Mouse (Mus musculus) forebrain, embryonic 12.5 days (tissue): Measurements from ENCODE around the gene Rpp30. TPM values are rescaled to one million over a fixed set of nuclear protein-coding genes. Genes with fewer than 3 reads are reported as not detected.

Experiments
- ATAC-seq: fragments of 200-750 bp; cut with Nextera tagmentation; 2 replicates; pipeline ENCODE4 v1.8.0; 2017; ENCODE audit warnings: moderate TSS enrichment; ENCODE audit not compliant: low FRiP score
- H3K27ac ChIP-seq: fragments of 300-500 bp; sonication (generic); 2 replicates; pipeline ENCODE4 v1.5.1; 2016; ENCODE audit warnings: mild to moderate bottlenecking
- H3K27me3 ChIP-seq: fragments of 300-500 bp; sonication (generic); 2 replicates; pipeline ENCODE4 v1.6.1; 2016; ENCODE audit warnings: mild to moderate bottlenecking
- H3K36me3 ChIP-seq: fragments of 300-500 bp; sonication (generic); replicated peaks from 2 replicates; pipeline ENCODE4 v1.6.1; 2016; ENCODE audit warnings: mild to moderate bottlenecking
- H3K4me1 ChIP-seq: fragments of 300-500 bp; sonication (generic); 2 replicates; pipeline ENCODE4 v1.6.1; 2016
- H3K4me2 ChIP-seq: fragments of 300-500 bp; sonication (generic); 2 replicates; pipeline ENCODE4 v1.6.1; 2016; ENCODE audit warnings: mild to moderate bottlenecking, moderate library complexity
- H3K4me3 ChIP-seq: fragments of 300-500 bp; sonication (generic); replicated peaks from 2 replicates; pipeline ENCODE4 v1.5.1; 2016; ENCODE audit warnings: mild to moderate bottlenecking
- H3K9ac ChIP-seq: fragments of 300-500 bp; sonication (generic); 2 replicates; pipeline ENCODE4 v1.6.1; 2016; ENCODE audit warnings: mild to moderate bottlenecking
- H3K9me3 ChIP-seq: fragments of 300-500 bp; sonication (generic); 2 replicates; pipeline ENCODE4 v1.6.1; 2016
- WGBS: fragments of 180-500 bp; shearing (Covaris S2); methylation state at CpG from one replicate; pipeline ENCODE4 v1.1.7; 2016; 5-methylcytosine and 5-hydroxymethylcytosine counted together
- polyA plus RNA-seq: library from polyadenylated mRNA; unstranded; fragments of >200 nt; fragmentation: Nextera tagmentation; extraction: Ambion mirVana; gene quantifications from 2 replicates; pipeline ENCODE4 v1.2.1, GENCODE M21; 2016

Rpp30 gene
- polyA plus RNA-seq, 1 experiment from 2014 or later = 108 TPM

GRCm38 (mm10) chr19:36109318-36109944, 25.9 kb downstream of the Rpp30 start:
- Histone ChIP-seq H3K4me2 (no peak overlapping the region), H3K36me3 (0 out of 2 replicates have a peak, but pooled peaks cover 6% of the 10 kb centered on the region), H3K27me3 (no peaks in the 10 kb centered on the region), H3K9ac (no peak overlapping the region), H3K4me3 (no peak overlapping the region), H3K27ac (no peak overlapping the region), H3K9me3 (no peaks in the 10 kb centered on the region), H3K4me1 (peaks cover 14% of the 10 kb centered on the region)
- 79% methylated on average over 26 of the region's 26 CpGs for WGBS
- ATAC-seq = no peak

DNA sequence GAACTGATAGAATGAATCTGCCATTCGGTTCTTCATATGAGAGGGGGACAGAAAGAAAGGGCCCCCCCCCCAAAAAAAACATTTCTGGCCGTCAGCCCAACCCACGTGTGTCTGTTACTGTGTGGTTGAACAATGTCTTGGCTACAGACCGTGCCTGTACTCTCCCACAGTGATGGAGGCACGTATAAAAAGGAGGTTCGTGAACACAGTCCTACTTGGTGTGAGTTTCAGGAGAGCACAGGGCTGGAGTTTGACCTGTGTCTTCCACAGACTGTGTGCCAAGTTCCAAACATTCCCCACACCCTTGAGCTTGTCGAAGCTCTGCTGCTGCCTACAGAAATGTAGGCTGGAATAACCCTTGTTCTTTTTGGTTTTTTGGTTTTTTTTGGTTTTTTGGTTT, 26.9 kb downstream of the Rpp30 start:
- H3K27ac ChIP-seq = no peak overlapping the region
- H3K9me3 ChIP-seq = no peaks in the 10 kb centered on the region
- no peak overlapping the region for H3K9ac ChIP-seq
- peaks cover 14% of the 10 kb centered on the region for H3K4me1 ChIP-seq
- ATAC-seq = no peak
- no peak overlapping the region for H3K4me2 ChIP-seq
- WGBS = 67% methylated on average over 7 of the region's 7 CpGs
- no peaks in the 10 kb centered on the region for H3K27me3 ChIP-seq
- no peak overlapping the region for H3K4me3 ChIP-seq
- H3K36me3 ChIP-seq = 0 out of 2 replicates have a peak, but pooled peaks cover 4% of the 10 kb centered on the region

DNA sequence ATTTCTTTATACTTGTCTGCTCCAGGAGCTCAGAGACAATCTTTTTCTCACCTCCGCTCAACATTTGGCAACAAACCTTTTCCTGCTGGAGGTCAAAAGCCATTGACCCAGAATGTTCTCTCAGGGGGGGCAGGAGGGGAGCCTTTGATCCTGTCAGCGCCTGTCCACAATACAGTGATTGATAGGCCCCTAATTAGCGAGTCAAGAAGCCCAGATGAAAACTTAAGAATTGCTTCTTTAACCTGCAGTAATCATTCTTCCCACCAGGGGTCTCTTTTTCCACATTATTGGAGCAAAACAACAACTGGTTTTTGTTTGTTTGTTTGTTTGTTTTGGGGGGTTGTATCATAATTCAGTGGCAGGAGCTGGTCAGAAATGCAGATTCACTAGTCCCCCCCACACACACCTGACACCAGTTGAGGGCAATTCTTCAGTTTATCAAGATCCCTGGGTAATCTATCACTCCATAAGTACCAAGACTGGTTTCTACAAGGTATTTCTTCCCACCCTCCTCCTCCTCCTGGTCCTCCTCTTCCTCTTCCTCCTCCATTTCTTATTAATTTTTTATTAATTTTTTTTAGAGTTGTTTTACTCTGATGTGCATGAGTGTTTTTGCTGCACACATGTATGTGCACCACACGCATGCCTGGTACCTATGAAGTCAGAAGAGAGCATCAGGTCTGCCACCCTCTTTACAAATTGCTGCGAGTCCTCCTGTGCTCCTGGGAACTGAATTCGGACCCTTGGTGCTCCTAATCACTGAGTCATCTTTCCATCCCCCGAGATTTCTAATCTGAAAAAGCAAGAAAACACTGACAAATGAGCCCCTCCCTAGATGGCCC, 27.8 kb downstream of the Rpp30 start:
- Histone ChIP-seq H3K9ac (no peak overlapping the region), H3K4me1 (peaks cover 14% of the 10 kb centered on the region), H3K4me2 (peak overlapping the region; percentile 41; the same call in 1 of the 2 replicates), H3K36me3 (no peaks in the 10 kb centered on the region), H3K4me3 (no peak overlapping the region), H3K9me3 (no peaks in the 10 kb centered on the region), H3K27ac (no peak overlapping the region), H3K27me3 (no peaks in the 10 kb centered on the region)
- peak; percentile 62 for ATAC-seq
- 30% methylated on average over 7 of the region's 7 CpGs for WGBS

DNA sequence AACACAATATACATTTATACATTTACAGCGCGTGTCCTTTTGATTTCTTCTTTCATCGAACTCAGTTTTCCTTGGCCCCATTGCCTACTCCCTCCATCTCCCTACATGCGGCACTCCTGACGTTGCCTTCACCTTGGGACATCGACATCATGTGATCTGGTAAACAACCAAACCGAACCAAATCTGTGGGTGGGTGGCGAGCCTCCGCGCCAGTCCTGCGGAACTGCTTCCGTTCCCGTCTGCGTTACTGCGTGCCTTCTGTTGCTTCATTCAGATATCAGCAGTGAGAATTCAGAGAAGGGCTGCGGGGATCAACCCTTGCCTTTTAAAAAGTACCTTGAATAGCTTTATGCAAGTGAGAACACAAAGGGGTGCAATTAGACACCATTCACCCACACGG, 28.5 kb downstream of the Rpp30 start:
- peaks cover 14% of the 10 kb centered on the region for H3K4me1 ChIP-seq
- H3K27ac ChIP-seq = no peak overlapping the region
- no peaks in the 10 kb centered on the region for H3K36me3 ChIP-seq
- H3K9ac ChIP-seq = peak overlapping the region; percentile 33; the same call in 1 of the 2 replicates
- ATAC-seq = peak; percentile 9; the same call in 1 of the 2 replicates
- WGBS = 32% methylated on average over 17 of the region's 17 CpGs
- no peaks in the 10 kb centered on the region for H3K27me3 ChIP-seq
- peak overlapping the region; percentile 41 for H3K4me2 ChIP-seq
- no peaks in the 10 kb centered on the region for H3K9me3 ChIP-seq
- H3K4me3 ChIP-seq = 0 out of 2 replicates have a peak overlapping the region, but pooled peaks have one; percentile 8

DNA sequence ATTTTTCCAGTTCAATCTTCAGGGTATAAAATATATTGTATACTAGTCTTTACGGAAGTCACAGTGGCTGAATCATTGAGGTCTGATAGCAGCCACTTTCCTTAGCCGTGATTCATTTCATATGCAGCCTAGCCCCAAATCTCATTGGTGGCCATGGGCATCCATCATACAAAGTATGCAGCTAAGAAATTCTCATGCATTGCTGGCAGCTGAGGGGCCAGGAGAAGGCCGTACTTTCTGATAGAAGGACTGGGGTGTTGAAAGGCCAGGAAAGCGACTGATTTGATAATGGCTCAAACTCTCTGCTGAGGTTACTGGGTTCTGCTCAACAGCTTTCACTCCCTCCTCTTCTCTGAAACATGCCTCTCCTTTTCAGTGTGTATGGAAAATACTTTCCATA, 32.7 kb downstream of the Rpp30 start:
- Histone ChIP-seq H3K27ac (no peak overlapping the region), H3K4me3 (no peak overlapping the region), H3K4me2 (no peak overlapping the region), H3K4me1 (peaks cover 9% of the 10 kb centered on the region; the same call in 1 of the 2 replicates), H3K9me3 (no peaks in the 10 kb centered on the region), H3K36me3 (no peaks in the 10 kb centered on the region), H3K9ac (no peak overlapping the region), H3K27me3 (no peaks in the 10 kb centered on the region)
- no peak for ATAC-seq
- 92% methylated on average over 4 of the region's 4 CpGs for WGBS

DNA sequence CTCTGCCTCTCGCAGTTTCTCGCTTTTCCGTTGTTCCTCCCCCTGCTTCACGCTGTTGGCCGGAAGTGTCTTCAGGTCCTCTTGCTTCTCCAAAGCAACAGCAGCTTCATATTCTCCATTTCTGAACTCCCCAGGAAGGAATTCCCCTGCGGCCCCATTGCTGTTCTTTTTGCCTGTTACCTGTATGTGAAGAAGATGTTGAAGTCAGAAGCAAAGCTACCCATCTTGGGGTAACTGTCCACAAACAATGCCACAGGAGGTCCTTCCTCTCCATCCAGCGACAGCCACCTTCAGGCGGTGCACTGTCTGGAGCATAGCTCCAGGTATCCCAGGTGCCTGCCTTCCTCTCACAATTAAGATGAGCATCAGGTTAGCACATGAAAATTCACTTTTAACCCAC, 35.7 kb downstream of the Rpp30 start:
- Histone ChIP-seq H3K4me1 (no peaks in the 10 kb centered on the region), H3K27me3 (no peaks in the 10 kb centered on the region), H3K4me2 (no peak overlapping the region), H3K9me3 (peaks cover 5% of the 10 kb centered on the region; the same call in 1 of the 2 replicates), H3K9ac (no peak overlapping the region), H3K4me3 (no peak overlapping the region), H3K36me3 (no peaks in the 10 kb centered on the region), H3K27ac (no peak overlapping the region)
- ATAC-seq = no peak
- 95% methylated on average over 8 of the region's 8 CpGs for WGBS

DNA sequence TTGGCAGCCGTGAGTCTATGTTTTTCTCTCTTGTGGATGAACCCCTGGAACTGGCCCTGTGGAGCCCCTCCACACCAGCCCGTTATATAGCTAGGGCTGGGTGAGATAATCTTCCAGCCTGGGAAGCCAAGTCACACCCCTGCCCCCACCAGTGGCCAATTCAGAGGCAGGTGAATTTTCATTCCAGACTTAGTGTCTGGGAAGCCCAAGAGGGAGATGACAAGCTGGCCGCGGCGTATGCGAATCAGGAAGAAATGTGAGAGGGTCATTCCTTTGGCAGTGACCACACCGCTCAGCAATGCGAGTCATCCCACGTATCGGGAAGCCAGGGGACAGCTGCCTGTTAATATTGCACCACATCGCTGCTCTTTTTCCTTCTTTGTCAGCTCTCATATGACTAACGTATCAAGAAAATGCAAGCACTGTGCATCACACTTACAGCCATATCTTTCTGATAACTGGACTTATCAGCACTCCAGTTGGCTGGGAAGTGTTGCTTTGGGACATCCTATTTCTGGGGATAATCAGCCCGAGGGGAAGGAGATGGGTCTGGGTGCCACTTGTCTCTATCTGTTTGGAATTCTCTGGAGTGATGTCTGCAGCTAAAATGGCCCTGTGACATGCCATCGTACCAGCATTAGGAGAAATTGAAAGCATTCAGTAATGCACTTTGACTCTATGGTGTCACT, 36.4 kb downstream of the Rpp30 start, which contains the start of gene Ankrd1:
Gene Ankrd1 (minus strand): TSS at position 317 of the 689 bp plus-strand sequence.
- Histone ChIP-seq H3K9ac (no peak within 1 kb of the TSS), H3K4me3 (no peak within 1 kb of the TSS), H3K27ac (no peak within 1 kb of the TSS), H3K4me2 (no peak within 1 kb of the TSS), H3K4me1 (no peaks in the 10 kb centered on the region), H3K36me3 (no peaks in the 10 kb centered on the region), H3K9me3 (peaks cover 5% of the 10 kb centered on the region; the same call in 1 of the 2 replicates), H3K27me3 (no peaks in the 10 kb centered on the region)
- no peak for ATAC-seq
- 90% methylated on average over 14 of the region's 14 CpGs for WGBS

DNA sequence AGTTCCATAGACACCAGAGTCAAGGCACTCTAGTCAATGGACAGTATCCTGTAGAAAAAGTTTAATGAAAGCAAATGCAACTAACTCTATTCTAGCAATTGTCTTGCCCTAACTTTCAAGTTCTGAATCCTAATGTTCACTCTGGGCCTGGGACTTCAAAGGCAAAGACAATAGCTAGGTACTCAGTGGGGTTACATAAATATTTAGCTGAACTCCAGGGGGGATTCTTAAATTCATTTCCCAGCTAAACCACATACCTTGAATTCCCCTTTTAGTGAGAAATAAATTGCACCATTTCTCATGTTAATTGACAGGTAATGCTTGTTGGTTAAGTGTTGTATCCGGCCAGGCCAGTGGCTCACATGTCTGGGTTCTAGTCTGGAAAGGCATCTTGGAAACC, 40.7 kb downstream of the Rpp30 start:
- no peak overlapping the region for H3K9ac ChIP-seq
- H3K27ac ChIP-seq = no peak overlapping the region
- no peak overlapping the region for H3K4me2 ChIP-seq
- WGBS = 82% methylated on average over 1 of the region's 1 CpGs
- peaks cover 5% of the 10 kb centered on the region; the same call in 1 of the 2 replicates for H3K9me3 ChIP-seq
- H3K36me3 ChIP-seq = no peaks in the 10 kb centered on the region
- no peak overlapping the region for H3K4me3 ChIP-seq
- no peaks in the 10 kb centered on the region for H3K27me3 ChIP-seq
- H3K4me1 ChIP-seq = no peaks in the 10 kb centered on the region
- no peak for ATAC-seq

GRCm38 (mm10) chr19:36128440-36128839, 44.9 kb downstream of the Rpp30 start:
- Histone ChIP-seq H3K4me1 (no peaks in the 10 kb centered on the region), H3K4me3 (no peak overlapping the region), H3K9ac (no peak overlapping the region), H3K9me3 (peaks cover under 1% of the 10 kb centered on the region; the same call in 1 of the 2 replicates), H3K36me3 (no peaks in the 10 kb centered on the region), H3K4me2 (no peak overlapping the region), H3K27me3 (no peaks in the 10 kb centered on the region), H3K27ac (no peak overlapping the region)
- no peak for ATAC-seq
- WGBS = 93% methylated on average over 3 of the region's 3 CpGs

- H3K27ac ChIP-seq = no peak overlapping the region
- H3K36me3 ChIP-seq = no peaks in the 10 kb centered on the region
- WGBS = 71% methylated on average over 9 of the region's 9 CpGs
- no peaks in the 10 kb centered on the region for H3K9me3 ChIP-seq
- no peaks in the 10 kb centered on the region for H3K27me3 ChIP-seq
- H3K4me1 ChIP-seq = no peaks in the 10 kb centered on the region
- H3K9ac ChIP-seq = no peak overlapping the region
- no peak for ATAC-seq
- H3K4me2 ChIP-seq = no peak overlapping the region
- H3K4me3 ChIP-seq = no peak overlapping the region
Observed at GRCm38 (mm10) chr19:36129213-36129612, 45.7 kb downstream of the Rpp30 start.

- ATAC-seq = no peak
- Histone ChIP-seq H3K4me1 (no peaks in the 10 kb centered on the region), H3K4me2 (no peak overlapping the region), H3K9ac (no peak overlapping the region), H3K9me3 (no peaks in the 10 kb centered on the region), H3K4me3 (no peak overlapping the region), H3K27me3 (no peaks in the 10 kb centered on the region), H3K36me3 (no peaks in the 10 kb centered on the region), H3K27ac (no peak overlapping the region)
- 59% methylated on average over 12 of the region's 12 CpGs for WGBS
Observed at GRCm38 (mm10) chr19:36129643-36130042, 46.1 kb downstream of the Rpp30 start.

- H3K9me3 ChIP-seq = no peaks in the 10 kb centered on the region
- no peaks in the 10 kb centered on the region for H3K4me1 ChIP-seq
- H3K4me2 ChIP-seq = no peak overlapping the region
- H3K9ac ChIP-seq = no peak overlapping the region
- H3K27ac ChIP-seq = no peak overlapping the region
- H3K27me3 ChIP-seq = no peaks in the 10 kb centered on the region
- no peak for ATAC-seq
- H3K36me3 ChIP-seq = no peaks in the 10 kb centered on the region
- no peak overlapping the region for H3K4me3 ChIP-seq
- 27% methylated on average over 2 of the region's 2 CpGs for WGBS
Observed at GRCm38 (mm10) chr19:36130181-36130580, 46.7 kb downstream of the Rpp30 start.
